In the genomic region with DNA sequence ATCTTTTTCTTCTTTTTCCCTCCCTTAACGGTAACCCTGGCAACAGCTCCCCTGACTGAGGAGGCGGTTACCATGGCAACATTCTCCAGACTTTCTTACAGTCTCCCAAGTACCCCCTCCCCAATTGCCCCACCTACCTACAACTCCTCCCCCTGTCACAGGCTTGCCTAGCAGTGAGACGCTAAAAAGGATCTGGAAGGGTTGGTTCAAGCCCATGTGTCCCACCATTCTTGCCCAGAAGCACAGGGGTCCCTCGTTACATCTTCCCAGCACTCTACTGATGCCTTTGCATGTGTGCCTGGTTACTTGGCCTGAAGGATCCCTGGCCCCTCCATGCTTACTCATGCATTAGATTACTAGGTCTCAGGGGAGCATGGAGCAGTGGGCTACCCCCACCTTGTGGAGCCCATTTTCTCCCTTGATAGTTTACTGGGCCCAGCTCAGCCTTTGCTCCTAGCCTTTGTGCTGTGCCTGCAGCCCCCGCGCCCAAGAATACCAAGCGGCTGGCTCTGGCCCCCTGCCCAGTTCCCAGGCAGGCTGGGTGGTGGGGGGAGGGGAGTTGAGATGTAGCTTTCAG, we compare ENCODE assay signal across 9 mouse cellular contexts. TPM values are rescaled to one million over a fixed set of nuclear protein-coding genes. Genes with fewer than 3 reads are reported as not detected.
DNase-seq lines count a peak whose midpoint lies in the region; ATAC-seq lines count a peak whose summit lies in the region.
"Had no signal": no experiment of that assay in that cellular context is flagged by ENCODE, and none has a peak within 500 bp of the region (broad histone marks: within the 10 kb centered on the region; RNA-seq: fewer than 3 reads in every experiment).

No protein-coding gene starts in this region.

- ATAC-seq in kidney, embryonic 16.5 days (ENCODE audit: low FRiP score, low TSS enrichment) = no peak

- peak overlapping the region; percentile 33 for H3K27ac ChIP-seq in kidney, embryonic 16.5 days (ENCODE audit: low read length)
- H3K27ac ChIP-seq in hindbrain, embryonic 10.5 days = peak overlapping the region; percentile 94

- H3K4me2 ChIP-seq in kidney, embryonic 16.5 days (replicated peaks; ENCODE audit: low read depth, low read length) = no peak overlapping the region

- H3K9me3 ChIP-seq in kidney, embryonic 16.5 days (ENCODE audit: low read length) = no peaks in the 10 kb centered on the region
- H3K9me3 ChIP-seq in hindbrain, embryonic 10.5 days = no peaks in the 10 kb centered on the region

- DNase-seq in kidney, adult 11 months = no peak
- peak; percentile 67 to 81 for DNase-seq in cerebellum, postnatal 25 days
- peak; percentile 70 for DNase-seq in hindbrain, embryonic 10.5 days (ENCODE audit: low spot score)
- peak; percentile 93 for DNase-seq in left cerebral cortex, postnatal 4 days
- peak; percentile 93 for DNase-seq in right cerebral cortex, postnatal 10 days (ENCODE audit: low spot score in 2 of 2)
- DNase-seq in spleen, adult 18-20 months = no peak
- DNase-seq in c-Kit-positive CD71-positive TER-119-positive erythroid progenitor cells, embryonic 14.5 days (ENCODE audit: low spot score) = no peak

- no peaks in the 10 kb centered on the region for H3K27me3 ChIP-seq in kidney, embryonic 16.5 days (ENCODE audit: insufficient read depth, low read length)
- H3K27me3 ChIP-seq in hindbrain, embryonic 10.5 days (ENCODE audit: insufficient read depth, poor library complexity, severe bottlenecking) = no peaks in the 10 kb centered on the region

- 54% methylated on average over 7 of the region's 7 CpGs for WGBS in kidney, embryonic 16.5 days
- 26% methylated on average over 7 of the region's 7 CpGs for WGBS in hindbrain, embryonic 10.5 days

- no peak overlapping the region for H3K9ac ChIP-seq in kidney, embryonic 16.5 days (replicated peaks; ENCODE audit: low read length)

- peaks cover 50% of the 10 kb centered on the region for H3K4me1 ChIP-seq in kidney, embryonic 16.5 days (ENCODE audit: insufficient read depth, low read length)
- H3K4me1 ChIP-seq in hindbrain, embryonic 10.5 days (replicated peaks) = peaks cover 63% of the 10 kb centered on the region

- H3K4me3 ChIP-seq in kidney, embryonic 16.5 days (ENCODE audit: low read length) = no peak overlapping the region
- H3K4me3 ChIP-seq in hindbrain, embryonic 10.5 days = peak overlapping the region; percentile 69

- peaks cover 40% of the 10 kb centered on the region for H3K36me3 ChIP-seq in kidney, embryonic 16.5 days (ENCODE audit: insufficient read depth, low read length)
- peaks cover 62% of the 10 kb centered on the region for H3K36me3 ChIP-seq in hindbrain, embryonic 10.5 days

- intact Hi-C loops in left cerebral cortex, postnatal 4 days (cut with DNase I) = no loop called here

RNA-seq across cellular contexts. Expression of gene Pea15a, which starts 5.6 kb away (rescaled TPM):
- 129 and 132 TPM in 2 replicates for polyA plus RNA-seq in kidney, embryonic 16.5 days (2015; fragmentation: Nextera tagmentation; extraction: Ambion mirVana)
- polyA plus RNA-seq in hindbrain, embryonic 10.5 days (2016; fragmentation: Nextera tagmentation; extraction: Ambion mirVana) = 295 and 370 TPM in 2 replicates
- total RNA-seq in left cerebral cortex, postnatal 4 days (2021) = 100 to 1,000 TPM; 314 to 321 TPM

RNA-seq across cellular contexts. Expression of gene Casq1, which starts 18.7 kb away (rescaled TPM):
- 5.2 and 5.6 TPM in 2 replicates for polyA plus RNA-seq in kidney, embryonic 16.5 days (2015; fragmentation: Nextera tagmentation; extraction: Ambion mirVana)
- 1.3 and 2.0 TPM in 2 replicates for polyA plus RNA-seq in hindbrain, embryonic 10.5 days (2016; fragmentation: Nextera tagmentation; extraction: Ambion mirVana)
- under 1 TPM; 0.62 to 0.82 TPM for total RNA-seq in left cerebral cortex, postnatal 4 days (2021)

RNA-seq across cellular contexts. Expression of gene Dcaf8, which starts 53.1 kb away (rescaled TPM):
- polyA plus RNA-seq in kidney, embryonic 16.5 days (2015; fragmentation: Nextera tagmentation; extraction: Ambion mirVana) = 147 and 149 TPM in 2 replicates
- 120 and 125 TPM in 2 replicates for polyA plus RNA-seq in hindbrain, embryonic 10.5 days (2016; fragmentation: Nextera tagmentation; extraction: Ambion mirVana)
- total RNA-seq in left cerebral cortex, postnatal 4 days (2021) = 10 to 100 TPM; 71.9 to 75.8 TPM

RNA-seq across cellular contexts. Expression of gene Atp1a4, which starts 57.3 kb away (rescaled TPM):
- polyA plus RNA-seq in kidney, embryonic 16.5 days (2015; fragmentation: Nextera tagmentation; extraction: Ambion mirVana) = 0.05 TPM in 1 of 2 replicates, not detected in the other
- not detected in 2 replicates for polyA plus RNA-seq in hindbrain, embryonic 10.5 days (2016; fragmentation: Nextera tagmentation; extraction: Ambion mirVana)
- total RNA-seq in left cerebral cortex, postnatal 4 days (2021) = under 1 TPM in 1 of 2 experiments, not detected in 1; 0.58 TPM
- total RNA-seq: heart, postnatal 14 days had no signal

Comparison
In these comparisons a context has a peak if more than half of its experiments do, and no peak if none do; other contexts are left out.
1. DNase-seq: peak in cerebellum, postnatal 25 days (2 of 2), hindbrain, embryonic 10.5 days (single experiment), left cerebral cortex, postnatal 4 days (single experiment) and right cerebral cortex, postnatal 10 days (2 of 2); none in kidney, adult 11 months (single experiment), spleen, adult 18-20 months (0 of 2) and c-Kit-positive CD71-positive TER-119-positive erythroid progenitor cells, embryonic 14.5 days (single experiment).